17 mouse cellular contexts compared by ENCODE assay signal in the genomic region with DNA sequence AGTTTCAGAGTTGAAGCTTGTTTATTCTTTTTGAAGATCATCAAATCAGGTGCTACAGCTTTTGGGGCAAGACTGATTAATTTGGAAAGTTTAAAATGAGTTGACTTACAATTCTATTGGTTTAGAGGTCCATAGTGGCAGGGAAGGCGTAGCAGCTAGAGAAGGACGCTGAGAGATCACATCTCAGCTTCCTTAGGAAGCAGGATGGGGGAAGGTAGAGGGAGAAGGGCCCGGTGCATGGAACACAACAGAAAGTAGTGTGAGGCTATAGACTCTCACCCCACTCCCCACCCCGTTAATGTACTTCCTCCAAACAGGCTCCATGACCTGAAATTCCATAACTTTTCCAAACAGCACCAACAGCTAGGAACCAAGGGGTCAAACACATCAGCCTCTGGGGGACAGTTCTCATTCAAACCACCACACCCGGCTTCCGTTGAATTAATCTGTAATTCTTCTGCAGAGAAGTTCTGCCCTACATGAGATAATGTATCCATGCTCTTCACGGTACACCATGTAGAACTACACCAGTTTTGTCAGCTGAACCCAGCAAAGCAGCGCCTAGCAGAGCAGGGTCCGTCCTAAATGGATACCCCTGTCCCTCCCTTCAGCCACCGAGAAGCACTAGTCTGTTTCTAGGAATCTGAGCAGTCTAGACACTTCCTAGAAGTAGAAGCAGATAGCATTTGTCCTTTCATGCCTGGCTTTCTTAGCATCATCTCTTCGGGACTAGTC. TPM values are rescaled to one million over a fixed set of nuclear protein-coding genes. Genes with fewer than 3 reads are reported as not detected.
A peak's percentile ranks its signal among the peaks of the same experiment; 100 is the strongest.
DNase-seq lines count a peak whose midpoint lies in the region; ATAC-seq lines count a peak whose summit lies in the region.
"Had no signal": no experiment of that assay in that cellular context is flagged by ENCODE, and none has a peak within 500 bp of the region (broad histone marks: within the 10 kb centered on the region; RNA-seq: fewer than 3 reads in every experiment).

No protein-coding gene starts in this region.

- H3K36me3 ChIP-seq in heart, embryonic 10.5 days = no peaks in the 10 kb centered on the region
- peaks cover 21% of the 10 kb centered on the region for H3K36me3 ChIP-seq in liver, embryonic 12.5 days
- H3K36me3 ChIP-seq: embryonic facial prominence, embryonic 13.5 days; intestine, embryonic 15.5 days had no signal

- H3K27me3 ChIP-seq in heart, embryonic 10.5 days (ENCODE audit: insufficient read depth, poor library complexity, severe bottlenecking) = no peaks in the 10 kb centered on the region
- H3K27me3 ChIP-seq in liver, embryonic 12.5 days (replicated peaks) = no peaks in the 10 kb centered on the region
- H3K27me3 ChIP-seq: embryonic facial prominence, embryonic 13.5 days; intestine, embryonic 15.5 days had no signal

- H3K4me3 ChIP-seq in heart, embryonic 10.5 days = no peak overlapping the region
- peak overlapping the region; percentile 45 for H3K4me3 ChIP-seq in liver, embryonic 12.5 days
- H3K4me3 ChIP-seq: embryonic facial prominence, embryonic 13.5 days; intestine, embryonic 15.5 days had no signal

- H3K9me3 ChIP-seq in heart, embryonic 10.5 days = no peaks in the 10 kb centered on the region
- no peaks in the 10 kb centered on the region for H3K9me3 ChIP-seq in liver, embryonic 12.5 days (replicated peaks)
- H3K9me3 ChIP-seq: embryonic facial prominence, embryonic 13.5 days; intestine, embryonic 15.5 days had no signal

- peak; percentile 68 for ATAC-seq in CD4-positive, CD25-positive, alpha-beta regulatory T cell, adult 4 months
- ATAC-seq in liver, embryonic 12.5 days = peak; percentile 81
- ATAC-seq: forebrain, embryonic 14.5 days; intestine, embryonic 15.5 days had no signal

- H3K4me2 ChIP-seq in liver, embryonic 12.5 days = peak overlapping the region; percentile 70
- H3K4me2 ChIP-seq: embryonic facial prominence, embryonic 13.5 days; intestine, embryonic 15.5 days had no signal

- H3K9ac ChIP-seq in liver, embryonic 12.5 days = peak overlapping the region; percentile 61
- H3K9ac ChIP-seq: embryonic facial prominence, embryonic 13.5 days; intestine, embryonic 15.5 days had no signal

- DNase-seq in heart, embryonic 10.5 days (ENCODE audit: low spot score) = peak; percentile 85
- DNase-seq in heart, postnatal 25 days (ENCODE audit: low spot score) = no peak
- DNase-seq in c-Kit-positive CD71-positive TER-119-positive erythroid progenitor cells, embryonic 14.5 days (ENCODE audit: low spot score) = peak; percentile 79
- DNase-seq in lung, postnatal 10 days = no peak
- no peak for DNase-seq in layer of hippocampus, postnatal 25 days (ENCODE audit: extremely low spot score in 1 of 2, low spot score in 1 of 2)
- DNase-seq in adrenal gland, adult (ENCODE audit: inconsistent age in 2 of 2, low spot score in 1 of 2) = no peak
- DNase-seq: adrenal gland, postnatal 10 days; cerebellum, postnatal 14 days; kidney, postnatal 14 days; lung, postnatal 36 days; midbrain, embryonic 14.5 days; right cerebral cortex, postnatal 25 days had no signal

- H3K4me1 ChIP-seq in heart, embryonic 10.5 days = peaks cover 7% of the 10 kb centered on the region
- H3K4me1 ChIP-seq in liver, embryonic 12.5 days = peaks cover 91% of the 10 kb centered on the region
- H3K4me1 ChIP-seq: embryonic facial prominence, embryonic 13.5 days had no signal

- WGBS in heart, embryonic 10.5 days = 73% methylated on average over 11 of the region's 11 CpGs
- 27% methylated on average over 11 of the region's 11 CpGs for WGBS in liver, embryonic 12.5 days (ENCODE audit: insufficient replicate concordance)

- intact Hi-C loops in heart, postnatal 25 days (cut with DNase I) = no loop called here

- H3K27ac ChIP-seq in heart, embryonic 10.5 days = no peak overlapping the region
- peak overlapping the region; percentile 99 for H3K27ac ChIP-seq in liver, embryonic 12.5 days
- H3K27ac ChIP-seq: embryonic facial prominence, embryonic 13.5 days; intestine, embryonic 15.5 days had no signal

RNA-seq across cellular contexts. Expression of a gene that starts 12.3 kb away (rescaled TPM):
- 10.2 and 12.3 TPM in 2 replicates for polyA plus RNA-seq in heart, embryonic 10.5 days (2016; fragmentation: Nextera tagmentation; extraction: Ambion mirVana)
- total RNA-seq in heart, postnatal 25 days (2021) = 10 to 100 TPM in 1 of 2 experiments, 1 to 10 TPM in 1; 8.4 to 10.4 TPM
- 10 to 100 TPM; 17.8 to 25.5 TPM for polyA plus RNA-seq in CD4-positive, CD25-positive, alpha-beta regulatory T cell, adult 4 months (2017; shearing (Covaris generic))
- polyA plus RNA-seq in liver, embryonic 12.5 days (2016; fragmentation: Nextera tagmentation; extraction: Ambion mirVana) = 57.2 and 59.8 TPM in 2 replicates
- total RNA-seq in layer of hippocampus, postnatal 25 days (2021) = 10 to 100 TPM; 13.1 TPM

Comparison
In these comparisons a context has a peak if more than half of its experiments do, and no peak if none do; other contexts are left out.
1. DNase-seq: peak in heart, embryonic 10.5 days (single experiment) and c-Kit-positive CD71-positive TER-119-positive erythroid progenitor cells, embryonic 14.5 days (single experiment); none in heart, postnatal 25 days (single experiment), lung, postnatal 10 days (single experiment), layer of hippocampus, postnatal 25 days (0 of 2) and adrenal gland, adult (0 of 2).